Mouse (Mus musculus) large intestine, adult 2 months (tissue): ENCODE measurements around the gene 4930502E18Rik. TPM values are rescaled to one million over a fixed set of nuclear protein-coding genes. Genes with fewer than 3 reads are reported as not detected.
"Not testable (repeated sequence)": the region's sequence is repeated elsewhere in the genome, so short reads cannot be mapped to it uniquely, and the experiment has no call there.

Source experiments
- DNase-seq: peaks from one replicate; pipeline ENCODE4 v3.0.0-alpha.2; 2012; ENCODE audit warnings: low read depth, low spot score
- WGBS: fragments of 180-500 bp; shearing (Covaris S2); methylation state at CpG from one replicate; pipeline ENCODE4 v1.1.7; 2018; 5-methylcytosine and 5-hydroxymethylcytosine counted together
- polyA plus RNA-seq: library from polyadenylated mRNA; depleted of rRNA; stranded (reverse); fragments of >200 nt; gene quantifications from 2 replicates; pipeline ENCODE4 v1.2.3, GENCODE M21; 2012; rRNA removed

4930502E18Rik gene
- not detected in 2 replicates for polyA plus RNA-seq

- no peak for DNase-seq
- 74% methylated on average over 11 of the region's 11 CpGs for WGBS
These were observed at the start of gene 4930502E18Rik for GRCm38 (mm10) chrX:53724596-53724995. TSS of gene 4930502E18Rik (plus strand) at chrX:53724826.

DNA sequence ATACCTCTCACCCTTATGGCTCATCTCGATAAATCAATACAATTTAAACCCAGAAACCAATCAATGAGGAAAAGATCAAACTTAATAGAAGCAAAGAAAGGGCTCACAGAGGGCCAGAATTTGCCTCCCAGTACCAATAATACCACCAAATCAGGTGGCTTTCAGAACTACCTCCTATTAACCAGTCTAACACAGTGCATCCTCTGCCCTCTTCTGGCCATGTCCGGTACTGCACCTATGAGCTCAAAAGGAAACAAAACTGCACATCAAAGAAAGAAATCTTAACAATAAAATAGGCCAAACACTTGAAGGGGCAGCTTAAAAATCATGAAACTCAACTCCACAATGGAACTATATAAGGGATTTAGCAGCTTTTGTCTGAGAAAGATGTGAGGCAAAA lies 47.7 kb upstream of the 4930502E18Rik start:
- DNase-seq: not testable (repeated sequence)
- 30% methylated on average over 2 of the region's 2 CpGs for WGBS

DNA sequence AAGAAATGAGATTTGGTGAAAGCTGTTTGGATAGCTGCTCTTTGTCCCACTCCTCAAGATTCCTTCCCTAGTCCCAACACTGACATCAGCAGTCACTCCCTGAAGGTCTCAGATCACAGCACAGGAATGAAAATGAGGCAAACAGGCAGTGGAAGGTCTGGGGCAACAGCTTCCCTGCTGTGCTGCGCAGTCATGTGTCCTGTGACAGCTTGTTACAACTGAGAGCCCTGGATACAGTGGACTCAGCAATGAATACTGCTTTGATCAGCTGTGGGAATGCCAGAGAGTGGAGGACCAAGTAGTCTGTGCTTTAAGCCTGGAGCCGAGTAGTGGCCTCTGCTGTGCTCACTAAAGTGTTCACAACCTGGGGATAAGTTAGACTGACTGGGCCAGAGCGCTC lies 42.0 kb upstream of the 4930502E18Rik start:
- 73% methylated on average over 2 of the region's 3 CpGs for WGBS
- not testable (repeated sequence) for DNase-seq

- DNase-seq: not testable (repeated sequence)
- WGBS: 35% methylated on average over 2 of the region's 4 CpGs
These were observed 40.0 kb upstream of the 4930502E18Rik start for GRCm38 (mm10) chrX:53684676-53685075.

DNA sequence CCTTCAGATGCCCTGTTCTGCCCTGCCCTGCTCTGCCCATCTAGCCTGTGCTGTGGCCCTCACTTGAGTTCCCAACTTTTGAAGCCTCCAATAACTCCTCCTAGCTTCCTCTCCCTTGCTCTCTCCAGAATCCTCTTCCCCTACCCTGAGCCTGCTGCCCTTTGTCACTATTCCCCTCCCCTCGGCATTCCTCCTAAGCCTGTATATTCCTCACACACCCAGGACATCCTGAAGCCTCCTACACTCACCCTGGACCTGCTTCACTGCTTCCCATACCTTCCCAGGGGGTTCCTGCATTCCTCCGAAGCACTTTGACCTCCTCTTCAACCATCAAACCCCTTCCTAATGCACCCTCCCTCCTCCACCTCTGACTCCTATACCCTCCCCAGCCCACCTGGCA lies 32.6 kb upstream of the 4930502E18Rik start:
- WGBS: 35% methylated on average over 2 of the region's 2 CpGs
- no peak for DNase-seq

DNA sequence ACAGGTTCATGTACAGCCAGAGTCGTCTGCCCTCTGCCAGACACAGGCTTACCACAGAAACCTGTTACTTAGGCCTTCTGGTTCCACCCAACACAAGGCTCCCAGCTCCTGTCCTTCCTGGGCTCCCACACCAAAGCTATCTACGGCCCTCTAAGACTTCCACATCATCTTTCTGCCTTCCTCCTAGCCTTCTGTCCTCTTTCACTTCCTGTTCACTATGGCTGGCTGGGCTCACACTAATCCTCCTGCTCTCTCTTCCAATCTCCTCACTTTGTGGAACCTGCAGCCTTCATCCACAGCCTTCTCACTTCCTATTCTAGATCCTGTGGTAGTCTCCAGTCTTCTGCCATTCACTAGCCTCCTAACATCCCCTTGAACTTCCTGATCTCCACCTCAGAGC lies 31.5 kb upstream of the 4930502E18Rik start:
- WGBS: 62% methylated on average over 2 of the region's 2 CpGs
- DNase-seq: no peak

DNA sequence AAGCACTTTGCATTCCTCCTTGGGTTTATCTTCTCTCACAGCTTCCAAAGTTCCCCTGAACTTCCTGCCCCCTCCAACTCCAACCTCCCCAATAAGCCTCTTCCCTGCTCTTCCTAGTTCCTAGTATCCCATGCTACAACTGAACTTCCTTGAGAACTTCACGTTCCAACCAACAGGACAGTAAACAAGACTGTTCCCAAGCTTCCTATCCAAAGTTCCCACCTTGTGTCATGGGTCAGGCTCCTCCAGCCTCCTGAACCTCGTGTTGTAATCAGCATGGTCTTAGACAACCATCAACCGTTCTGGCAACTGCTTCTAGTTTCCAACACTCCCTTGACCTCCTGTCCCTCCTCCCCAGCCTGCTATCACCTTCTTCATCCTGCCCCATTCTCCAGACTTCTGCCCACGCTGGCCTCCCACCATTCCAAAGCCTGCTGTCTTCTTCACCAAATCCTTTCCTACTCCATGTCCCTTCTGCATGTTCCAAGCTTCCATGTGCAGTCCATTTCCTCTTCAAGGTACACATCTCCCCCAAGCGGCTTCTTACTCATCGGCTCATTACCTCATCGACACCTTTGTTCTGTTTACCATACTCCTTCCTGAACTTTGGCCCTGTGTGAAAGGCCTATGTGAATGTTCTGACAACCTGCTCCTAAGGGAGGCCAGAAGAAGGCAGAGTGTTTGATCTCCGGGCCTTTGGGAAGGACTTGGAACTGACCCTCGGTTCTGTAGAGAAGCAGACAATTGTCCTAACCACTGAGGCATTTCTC lies 30.4 kb upstream of the 4930502E18Rik start:
- no peak for DNase-seq
- WGBS: 50% methylated on average over 9 of the region's 9 CpGs

DNA sequence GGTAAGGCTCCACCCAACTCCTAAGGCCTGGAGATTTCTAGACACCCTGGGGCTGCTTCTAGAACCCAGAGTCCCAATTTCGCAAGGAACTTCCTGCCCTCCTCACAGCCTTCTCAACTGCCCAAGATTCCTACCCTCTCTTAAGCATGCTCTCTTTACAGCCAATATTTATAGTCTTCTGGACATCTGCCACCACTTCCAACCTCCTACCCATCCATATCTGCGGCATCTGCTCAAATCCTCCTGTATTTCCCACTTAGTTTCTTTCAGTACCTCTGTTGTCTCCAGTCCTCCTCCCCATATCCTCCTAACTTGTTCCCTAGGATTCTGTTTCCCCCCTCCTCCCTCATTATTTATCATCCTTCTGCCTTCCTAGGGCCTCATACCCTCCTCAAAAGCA lies 25.4 kb upstream of the 4930502E18Rik start:
- no peak for DNase-seq
- WGBS: 79% methylated on average over 2 of the region's 2 CpGs

- 57% methylated on average over 3 of the region's 3 CpGs for WGBS
- DNase-seq: no peak
These were observed 22.0 kb upstream of the 4930502E18Rik start for GRCm38 (mm10) chrX:53702673-53703072.

DNA sequence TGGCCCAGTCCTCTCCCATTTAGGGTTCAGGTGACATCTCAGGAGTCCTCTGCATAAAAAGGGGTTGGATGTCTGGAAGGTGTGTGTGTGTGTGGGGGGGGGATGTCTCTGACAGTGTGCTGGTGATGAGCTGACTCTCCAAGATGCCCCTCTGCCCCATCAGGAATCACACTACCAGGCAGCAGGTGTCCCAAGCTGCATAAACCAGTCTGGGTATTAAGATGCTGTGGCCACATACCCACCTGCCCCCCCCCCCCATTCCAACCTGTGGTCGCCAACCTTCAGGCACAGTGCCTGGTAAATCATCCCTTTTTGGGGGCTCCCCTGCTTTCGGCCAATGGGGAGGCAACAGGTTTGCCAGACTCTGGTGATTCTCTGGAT lies 8.7 kb upstream of the 4930502E18Rik start:
- no peak for DNase-seq
- 66% methylated on average over 2 of the region's 2 CpGs for WGBS

GRCm38 (mm10) chrX:53716323-53717182 lies 8.1 kb upstream of the 4930502E18Rik start:
- WGBS: 22% methylated on average over 49 of the region's 49 CpGs

GRCm38 (mm10) chrX:53728967-53729366 lies 4.3 kb downstream of the 4930502E18Rik start:
- no peak for DNase-seq
- 81% methylated on average over 2 of the region's 2 CpGs for WGBS

More at GRCm38 (mm10) chrX:53716323-53717182, 8.1 kb upstream of the 4930502E18Rik start:
- DNase-seq: no peak

DNA sequence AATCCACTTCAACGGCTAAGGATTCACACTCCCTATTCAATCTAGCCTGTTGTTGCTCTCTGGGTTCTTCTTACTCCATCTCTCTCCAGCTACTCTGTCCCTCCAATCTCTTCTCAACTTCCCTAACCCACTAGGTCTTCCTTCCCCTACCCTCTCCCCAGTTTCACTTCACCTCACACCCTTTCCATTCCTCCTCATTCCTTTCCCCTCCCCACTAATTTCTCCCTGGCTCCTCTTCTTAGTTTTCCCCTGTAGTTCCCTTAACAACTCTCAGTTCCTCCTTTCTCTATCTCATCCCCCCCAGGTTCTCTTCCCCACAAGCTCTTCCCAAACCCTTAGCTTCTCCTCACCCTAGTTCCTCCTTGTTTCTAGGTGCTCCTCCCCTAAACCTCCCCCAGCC lies 28.2 kb downstream of the 4930502E18Rik start:
- no peak for DNase-seq
- 93% methylated on average over 1 of the region's 1 CpGs for WGBS

- DNase-seq: no peak
- 94% methylated on average over 16 of the region's 16 CpGs for WGBS
These were observed 33.1 kb downstream of the 4930502E18Rik start, which contains the start of gene 1700013H16Rik for GRCm38 (mm10) chrX:53757736-53758135. TSS of gene 1700013H16Rik (minus strand) at chrX:53757831.

GRCm38 (mm10) chrX:53776276-53776675 lies 51.6 kb downstream of the 4930502E18Rik start, which contains the start of gene Zfp36l3:
TSS of gene Zfp36l3 (minus strand) at chrX:53776394.
- WGBS: 90% methylated on average over 12 of the region's 12 CpGs
- DNase-seq: no peak

Other genes with a start within 250 kb of the 4930502E18Rik start
- 7.5 and 13.1 TPM in 2 replicates for gene Rtl8c, start 116.8 kb upstream of the 4930502E18Rik start, polyA plus RNA-seq
- not detected in 2 replicates for gene Gm14597, start 115.8 kb upstream of the 4930502E18Rik start, polyA plus RNA-seq
- 39.8 and 43.3 TPM in 2 replicates for gene Rtl8a, start 81.1 kb upstream of the 4930502E18Rik start, polyA plus RNA-seq
- 35.6 and 43.6 TPM in 2 replicates for gene Rtl8b, start 54.4 kb upstream of the 4930502E18Rik start, polyA plus RNA-seq
- gene 1700013H16Rik, start 33.0 kb downstream of the 4930502E18Rik start, polyA plus RNA-seq: not detected in 2 replicates
- gene Zfp36l3, start 51.6 kb downstream of the 4930502E18Rik start, polyA plus RNA-seq: 0.11 TPM in 1 of 2 replicates, not detected in the other
- 0.25 TPM in 1 of 2 replicates, not detected in the other for gene Xlr, start 72.9 kb downstream of the 4930502E18Rik start, polyA plus RNA-seq